Comparison of ENCODE assay signal across 25 mouse cellular contexts in genomic region chr7:141198121-141198520, GRCm38 (mm10). TPM values are rescaled to one million over a fixed set of nuclear protein-coding genes. Genes with fewer than 3 reads are reported as not detected.
DNase-seq lines count a peak whose midpoint lies in the region; ATAC-seq and TF ChIP-seq lines count a peak whose summit lies in the region.
"Had no signal": no experiment of that assay in that cellular context is flagged by ENCODE, and none has a peak within 500 bp of the region (broad histone marks: within the 10 kb centered on the region; RNA-seq: fewer than 3 reads in every experiment).

No protein-coding gene starts in this region.

- no peaks in the 10 kb centered on the region for H3K9me3 ChIP-seq in liver, embryonic 11.5 days (ENCODE audit: control insufficient read depth, low read length)
- no peaks in the 10 kb centered on the region for H3K9me3 ChIP-seq in liver, embryonic 13.5 days (replicated peaks)
- H3K9me3 ChIP-seq in liver, embryonic 14.5 days (ENCODE audit: control insufficient read depth, low read length): no peaks in the 10 kb centered on the region
- H3K9me3 ChIP-seq: embryonic facial prominence, embryonic 12.5 days; embryonic facial prominence, embryonic 15.5 days; forebrain, embryonic 10.5 days; forebrain, embryonic 13.5 days; hindbrain, embryonic 10.5 days; hindbrain, embryonic 13.5 days had no signal

- H3K27me3 ChIP-seq in liver, embryonic 11.5 days (replicated peaks; ENCODE audit: control insufficient read depth, insufficient read depth, low read length): no peaks in the 10 kb centered on the region
- no peaks in the 10 kb centered on the region for H3K27me3 ChIP-seq in liver, embryonic 13.5 days
- H3K27me3 ChIP-seq in liver, embryonic 14.5 days (ENCODE audit: control insufficient read depth, insufficient read depth, low read length): no peaks in the 10 kb centered on the region
- H3K27me3 ChIP-seq: embryonic facial prominence, embryonic 12.5 days; embryonic facial prominence, embryonic 15.5 days; forebrain, embryonic 13.5 days; hindbrain, embryonic 13.5 days had no signal

- no peak overlapping the region; the same call in 1 of the 2 replicates for H3K9ac ChIP-seq in liver, embryonic 11.5 days (ENCODE audit: low read depth, low read length)
- peak overlapping the region; percentile 71 for H3K9ac ChIP-seq in liver, embryonic 13.5 days
- H3K9ac ChIP-seq in liver, embryonic 14.5 days (replicated peaks): no peak overlapping the region
- H3K9ac ChIP-seq: embryonic facial prominence, embryonic 12.5 days; embryonic facial prominence, embryonic 15.5 days; forebrain, embryonic 13.5 days; hindbrain, embryonic 13.5 days had no signal

- H3K36me3 ChIP-seq in liver, embryonic 11.5 days (ENCODE audit: control insufficient read depth, insufficient read depth, low read length): no peaks in the 10 kb centered on the region
- H3K36me3 ChIP-seq in liver, embryonic 13.5 days: no peaks in the 10 kb centered on the region
- no peaks in the 10 kb centered on the region for H3K36me3 ChIP-seq in liver, embryonic 14.5 days (replicated peaks; ENCODE audit: control insufficient read depth, insufficient read depth, low read depth)
- H3K36me3 ChIP-seq: embryonic facial prominence, embryonic 12.5 days; embryonic facial prominence, embryonic 15.5 days had no signal

- TF ChIP-seq EP300 in liver, embryonic 14.5 days (IDR thresholded peaks at IDR 0.05; ENCODE audit: low read depth): no peak

- 0 out of 2 replicates have a peak overlapping the region, but pooled peaks have one; percentile 55 for H3K27ac ChIP-seq in liver, embryonic 11.5 days (ENCODE audit: low read depth, low read length)
- H3K27ac ChIP-seq in liver, embryonic 13.5 days: peak overlapping the region; percentile 94
- no peak overlapping the region for H3K27ac ChIP-seq in liver, embryonic 14.5 days
- H3K27ac ChIP-seq: embryonic facial prominence, embryonic 12.5 days; embryonic facial prominence, embryonic 15.5 days; forebrain, embryonic 10.5 days; forebrain, embryonic 13.5 days; hindbrain, embryonic 10.5 days; hindbrain, embryonic 13.5 days had no signal

- no peak overlapping the region; the same call in 1 of the 2 replicates for H3K4me3 ChIP-seq in liver, embryonic 11.5 days (ENCODE audit: low read depth, low read length)
- H3K4me3 ChIP-seq in liver, embryonic 13.5 days (replicated peaks): no peak overlapping the region
- 0 out of 4 replicates have a peak overlapping the region, but pooled peaks of 1 of the 2 experiments have one; percentile 3 for H3K4me3 ChIP-seq in liver, embryonic 14.5 days (ENCODE audit: insufficient read depth in 1 of 2, low read depth in 2 of 2, low read length in 2 of 2)
- H3K4me3 ChIP-seq: embryonic facial prominence, embryonic 12.5 days; embryonic facial prominence, embryonic 15.5 days; forebrain, embryonic 10.5 days; forebrain, embryonic 13.5 days; hindbrain, embryonic 10.5 days; hindbrain, embryonic 13.5 days had no signal

- 88% methylated on average over 4 of the region's 4 CpGs for WGBS in liver, embryonic 11.5 days
- 92% methylated on average over 4 of the region's 4 CpGs for WGBS in liver, embryonic 13.5 days (ENCODE audit: insufficient replicate concordance)
- 93% methylated on average over 4 of the region's 4 CpGs for WGBS in liver, embryonic 14.5 days (ENCODE audit: insufficient replicate concordance)

- H3K4me2 ChIP-seq in liver, embryonic 11.5 days: peak overlapping the region; percentile 63
- H3K4me2 ChIP-seq in liver, embryonic 13.5 days: peak overlapping the region; percentile 99
- H3K4me2 ChIP-seq in liver, embryonic 14.5 days (ENCODE audit: low read depth): peak overlapping the region; percentile 78
- H3K4me2 ChIP-seq: embryonic facial prominence, embryonic 12.5 days; embryonic facial prominence, embryonic 15.5 days; forebrain, embryonic 13.5 days; heart, embryonic 11.5 days; hindbrain, embryonic 13.5 days had no signal

- TF ChIP-seq CTCF in liver, embryonic 14.5 days (IDR thresholded peaks at IDR 0.05; ENCODE audit: low read depth): no peak

- DNase-seq in liver, embryonic 11.5 days (ENCODE audit: low spot score): no peak
- DNase-seq in liver: no peak
- no peak for DNase-seq in liver, embryonic 13.5 days
- DNase-seq in liver, embryonic 14.5 days (ENCODE audit: low read depth in 3 of 3, low spot score in 3 of 3): no peak
- DNase-seq in ovary, adult 18-20 months (ENCODE audit: low spot score): no peak
- DNase-seq in Muller cell, postnatal 12 days (ENCODE audit: inconsistent ontology term): no peak
- DNase-seq: adrenal gland, adult 8-10 months; adrenal gland, postnatal 25 days; cerebellum, adult 11-12 months; cerebellum, adult 9-10 months; cerebellum, postnatal 14 days; gastrocnemius, postnatal 10 days; gastrocnemius, postnatal 36 days; heart, postnatal 36 days had no signal

- ATAC-seq in liver, embryonic 11.5 days (replicated peaks; ENCODE audit: low FRiP score): no peak
- no peak for ATAC-seq in liver, embryonic 13.5 days (ENCODE audit: low read depth)
- ATAC-seq in liver, embryonic 14.5 days (ENCODE audit: insufficient read depth): no peak
- ATAC-seq: activated CD4-positive, CD25-positive, alpha-beta regulatory T cell, adult 4 months; CD4-positive, CD25-positive, alpha-beta regulatory T cell, adult 4 months; forebrain, embryonic 13.5 days; forebrain, embryonic 16.5 days; hindbrain, embryonic 16.5 days had no signal

- peaks cover 40% of the 10 kb centered on the region for H3K4me1 ChIP-seq in liver, embryonic 11.5 days (replicated peaks; ENCODE audit: control insufficient read depth, insufficient read depth, low read length)
- peaks cover 79% of the 10 kb centered on the region for H3K4me1 ChIP-seq in liver, embryonic 13.5 days (replicated peaks)
- peaks cover 49 to 50% of the 10 kb centered on the region in 2 experiments for H3K4me1 ChIP-seq in liver, embryonic 14.5 days (replicated peaks; ENCODE audit: control insufficient read depth in 2 of 2, insufficient read depth in 2 of 2, low read length in 1 of 2)

RNA-seq across cellular contexts. Expression of gene Lrrc56, which starts 4.2 kb away (rescaled TPM):
- 20.8 and 20.9 TPM in 2 replicates for polyA plus RNA-seq in liver, embryonic 11.5 days (2014; fragmentation: Nextera tagmentation; extraction: Ambion mirVana)
- 12.2 and 15.5 TPM in 2 replicates for polyA plus RNA-seq in liver, embryonic 13.5 days (2015; fragmentation: Nextera tagmentation; extraction: Ambion mirVana)
- 15.3 and 20.3 TPM in 2 replicates for polyA plus RNA-seq in liver, embryonic 14.5 days (2012; rRNA removed)
- polyA plus RNA-seq in liver, embryonic 14.5 days (2014; fragmentation: Nextera tagmentation; extraction: Ambion mirVana): 10.4 and 10.9 TPM in 2 replicates

RNA-seq across cellular contexts. Expression of gene Hras, which starts 4.3 kb away (rescaled TPM):
- 112 and 118 TPM in 2 replicates for polyA plus RNA-seq in liver, embryonic 11.5 days (2014; fragmentation: Nextera tagmentation; extraction: Ambion mirVana)
- 91.5 and 104 TPM in 2 replicates for polyA plus RNA-seq in liver, embryonic 13.5 days (2015; fragmentation: Nextera tagmentation; extraction: Ambion mirVana)
- polyA plus RNA-seq in liver, embryonic 14.5 days (2012; rRNA removed): 50.8 and 66.8 TPM in 2 replicates
- polyA plus RNA-seq in liver, embryonic 14.5 days (2014; fragmentation: Nextera tagmentation; extraction: Ambion mirVana): 84.4 and 102 TPM in 2 replicates

RNA-seq across cellular contexts. Expression of gene Lmntd2, which starts 15.8 kb away (rescaled TPM):
- 1.8 and 2.6 TPM in 2 replicates for polyA plus RNA-seq in liver, embryonic 11.5 days (2014; fragmentation: Nextera tagmentation; extraction: Ambion mirVana)
- polyA plus RNA-seq in liver, embryonic 13.5 days (2015; fragmentation: Nextera tagmentation; extraction: Ambion mirVana): 0.59 and 0.71 TPM in 2 replicates
- 2.0 and 2.3 TPM in 2 replicates for polyA plus RNA-seq in liver, embryonic 14.5 days (2012; rRNA removed)
- 0.25 and 0.66 TPM in 2 replicates for polyA plus RNA-seq in liver, embryonic 14.5 days (2014; fragmentation: Nextera tagmentation; extraction: Ambion mirVana)

RNA-seq across cellular contexts. Expression of gene Rassf7, which starts 17.5 kb away (rescaled TPM):
- polyA plus RNA-seq in liver, embryonic 11.5 days (2014; fragmentation: Nextera tagmentation; extraction: Ambion mirVana): 35.1 TPM in 2 replicates
- 23.9 and 26.7 TPM in 2 replicates for polyA plus RNA-seq in liver, embryonic 13.5 days (2015; fragmentation: Nextera tagmentation; extraction: Ambion mirVana)
- polyA plus RNA-seq in liver, embryonic 14.5 days (2012; rRNA removed): 21.6 and 28.3 TPM in 2 replicates
- polyA plus RNA-seq in liver, embryonic 14.5 days (2014; fragmentation: Nextera tagmentation; extraction: Ambion mirVana): 16.8 and 22.4 TPM in 2 replicates

RNA-seq across cellular contexts. Expression of gene Rnh1, which starts 25.5 kb away (rescaled TPM):
- 91.2 and 93.7 TPM in 2 replicates for polyA plus RNA-seq in liver, embryonic 11.5 days (2014; fragmentation: Nextera tagmentation; extraction: Ambion mirVana)
- polyA plus RNA-seq in liver, embryonic 13.5 days (2015; fragmentation: Nextera tagmentation; extraction: Ambion mirVana): 55.0 and 58.0 TPM in 2 replicates
- polyA plus RNA-seq in liver, embryonic 14.5 days (2012; rRNA removed): 26.5 and 29.1 TPM in 2 replicates
- 54.6 and 59.7 TPM in 2 replicates for polyA plus RNA-seq in liver, embryonic 14.5 days (2014; fragmentation: Nextera tagmentation; extraction: Ambion mirVana)
